36 mouse cellular contexts compared by ENCODE assay signal in genomic region chr11:83791133-83791532, GRCm38 (mm10). TPM values are rescaled to one million over a fixed set of nuclear protein-coding genes. Genes with fewer than 3 reads are reported as not detected.
"Had no signal": no experiment of that assay in that cellular context is flagged by ENCODE, and none has a peak within 500 bp of the region (broad histone marks: within the 10 kb centered on the region; RNA-seq: fewer than 3 reads in every experiment).

No protein-coding gene starts in this region.

- DNase-seq: gastrocnemius, adult 2 months; gastrocnemius, postnatal 10 days; gastrocnemius, postnatal 25 days; heart, adult 18-20 months; heart, postnatal 10 days; heart, postnatal 4 days; kidney, adult 11 months; kidney, adult 8-10 months; kidney, postnatal 14 days; kidney, postnatal 36 days; layer of hippocampus, adult 9-11 months; layer of hippocampus, postnatal 36 days; left cerebral cortex, postnatal 4 days had no signal

- H3K27me3 ChIP-seq: hindbrain, embryonic 12.5 days; kidney, embryonic 15.5 days; limb, embryonic 13.5 days; limb, embryonic 15.5 days had no signal

- H3K4me2 ChIP-seq: heart, embryonic 12.5 days; hindbrain, embryonic 12.5 days; hindbrain, embryonic 14.5 days; kidney, embryonic 15.5 days; limb, embryonic 13.5 days; limb, embryonic 15.5 days; liver, embryonic 12.5 days had no signal

- H3K9me3 ChIP-seq: heart, embryonic 10.5 days; heart, embryonic 12.5 days; hindbrain, embryonic 10.5 days; hindbrain, embryonic 12.5 days; kidney, embryonic 15.5 days; limb, embryonic 13.5 days; limb, embryonic 15.5 days; liver, embryonic 12.5 days had no signal

- H3K9ac ChIP-seq: heart, embryonic 12.5 days; hindbrain, embryonic 12.5 days; hindbrain, embryonic 14.5 days; kidney, embryonic 15.5 days; limb, embryonic 13.5 days; limb, embryonic 15.5 days; liver, embryonic 12.5 days had no signal

- H3K27ac ChIP-seq: gastrocnemius, adult 2 months; heart, embryonic 10.5 days; hindbrain, embryonic 10.5 days; hindbrain, embryonic 12.5 days; hindbrain, embryonic 14.5 days; kidney, embryonic 15.5 days; limb, embryonic 13.5 days; limb, embryonic 15.5 days; liver, embryonic 12.5 days had no signal

- H3K36me3 ChIP-seq: heart, embryonic 10.5 days; heart, embryonic 12.5 days; hindbrain, embryonic 12.5 days; kidney, embryonic 15.5 days; limb, embryonic 15.5 days; liver, embryonic 12.5 days had no signal

- H3K4me1 ChIP-seq: heart, embryonic 10.5 days; heart, embryonic 12.5 days; hindbrain, embryonic 10.5 days; hindbrain, embryonic 12.5 days; limb, embryonic 13.5 days; limb, embryonic 15.5 days; liver, embryonic 12.5 days had no signal

- H3K4me3 ChIP-seq: gastrocnemius, adult 2 months; heart, embryonic 10.5 days; heart, embryonic 12.5 days; hindbrain, embryonic 10.5 days; hindbrain, embryonic 12.5 days; kidney, embryonic 15.5 days; limb, embryonic 13.5 days; limb, embryonic 15.5 days; liver, embryonic 12.5 days had no signal

- ATAC-seq: hindbrain, embryonic 16.5 days; liver, embryonic 12.5 days had no signal

RNA-seq across cellular contexts. Expression of gene Wfdc21, which starts 44.4 kb away (rescaled TPM):
- total RNA-seq: gastrocnemius, adult 2 months; gastrocnemius, postnatal 10 days; heart, adult 18-20 months; heart, postnatal 10 days; heart, postnatal 25 days; heart, postnatal 4 days; layer of hippocampus, adult 18-20 months; layer of hippocampus, adult 8-10 months; layer of hippocampus, postnatal 14 days; layer of hippocampus, postnatal 36 days; left cerebral cortex, adult 18-20 months; left cerebral cortex, adult 8-10 months; left cerebral cortex, postnatal 10 days; left cerebral cortex, postnatal 25 days; left cerebral cortex, postnatal 4 days had no signal
- polyA plus RNA-seq: frontal cortex, adult 2 months; heart, embryonic 10.5 days; heart, embryonic 12.5 days; heart, embryonic 14.5 days; hindbrain, embryonic 10.5 days; hindbrain, embryonic 12.5 days; hindbrain, embryonic 14.5 days; hindbrain, embryonic 16.5 days; limb, embryonic 11.5 days; limb, embryonic 13.5 days had no signal

RNA-seq across cellular contexts. Expression of gene Hnf1b, which starts 58.7 kb away (rescaled TPM):
- total RNA-seq: gastrocnemius, adult 2 months; gastrocnemius, postnatal 10 days; gastrocnemius, postnatal 25 days; granulocyte monocyte progenitor cell, adult 5-6 weeks; heart, adult 8-10 months; heart, postnatal 10 days; heart, postnatal 25 days; heart, postnatal 4 days; left cerebral cortex, postnatal 4 days had no signal
- polyA plus RNA-seq: hindbrain, embryonic 10.5 days; limb, embryonic 13.5 days had no signal
